Mouse (Mus musculus) liver, postnatal 0 days (tissue): Measurements from ENCODE around the gene Nhs.

Experiments
- CTCF ChIP-seq: sonication (generic); IDR thresholded peaks from 2 replicates; pipeline ENCODE4 v1.5.1; 2016; ENCODE audit warnings: antibody characterized with exemption, low read depth
- EP300 ChIP-seq: IDR thresholded peaks from 2 replicates; pipeline ENCODE4 v1.6.1; 2016; ENCODE audit warnings: antibody characterized with exemption, low read depth, mild to moderate bottlenecking

- no peak for TF ChIP-seq EP300
- no peak for TF ChIP-seq CTCF
Measured at GRCm38 (mm10) chrX:161908652-161909403, 250.7 kb downstream of the Nhs start.
